Mouse (Mus musculus) forebrain, embryonic 13.5 days (tissue): ENCODE measurements around the gene Ankrd31. TPM values are rescaled to one million over a fixed set of nuclear protein-coding genes. Genes with fewer than 3 reads are reported as not detected.
A peak's percentile ranks its signal among the peaks of the same experiment; 100 is the strongest.
"Not testable (repeated sequence)": the region's sequence is repeated elsewhere in the genome, so short reads cannot be mapped to it uniquely, and the experiment has no call there.

Experiments
- ATAC-seq: fragments of 200-750 bp; cut with Nextera tagmentation; 2 replicates; pipeline ENCODE4 v1.8.0; 2017
- H3K27ac ChIP-seq: fragments of 300-500 bp; sonication (generic); 2 replicates; pipeline ENCODE4 v1.5.1; 2015; ENCODE audit warnings: inconsistent platforms, mild to moderate bottlenecking, moderate library complexity
- H3K27me3 ChIP-seq: fragments of 300-500 bp; sonication (generic); 2 replicates; pipeline ENCODE4 v1.6.1; 2015; ENCODE audit warnings: mild to moderate bottlenecking, inconsistent platforms
- H3K36me3 ChIP-seq: fragments of 300-500 bp; sonication (generic); 2 replicates; pipeline ENCODE4 v1.6.1; 2015; ENCODE audit warnings: mild to moderate bottlenecking, inconsistent platforms; ENCODE audit not compliant: poor library complexity, severe bottlenecking
- H3K4me1 ChIP-seq: fragments of 300-500 bp; sonication (generic); 2 replicates; pipeline ENCODE4 v1.6.1; 2015; ENCODE audit warnings: inconsistent platforms
- H3K4me2 ChIP-seq: fragments of 300-500 bp; sonication (generic); 2 replicates; pipeline ENCODE4 v1.6.1; 2015; ENCODE audit warnings: inconsistent platforms, mild to moderate bottlenecking, moderate library complexity
- H3K4me3 ChIP-seq: fragments of 300-500 bp; sonication (generic); 2 replicates; pipeline ENCODE4 v1.5.1; 2015; ENCODE audit warnings: mild to moderate bottlenecking, inconsistent platforms
- H3K9ac ChIP-seq: fragments of 300-500 bp; sonication (generic); 2 replicates; pipeline ENCODE4 v1.6.1; 2015; ENCODE audit warnings: mild to moderate bottlenecking, inconsistent platforms
- H3K9me3 ChIP-seq: fragments of 300-500 bp; sonication (generic); replicated peaks from 2 replicates; pipeline ENCODE4 v1.6.1; 2016; ENCODE audit warnings: inconsistent platforms
- WGBS: fragments of 180-500 bp; shearing (Covaris S2); methylation state at CpG from one replicate; pipeline ENCODE4 v1.1.7; 2015; 5-methylcytosine and 5-hydroxymethylcytosine counted together
- polyA plus RNA-seq: library from polyadenylated mRNA; unstranded; fragments of >200 nt; fragmentation: Nextera tagmentation; extraction: Ambion mirVana; gene quantifications from 2 replicates; pipeline ENCODE4 v1.2.1, GENCODE M21; 2015

Ankrd31 gene
- polyA plus RNA-seq, 1 experiment from 2014 or later = not detected

DNA sequence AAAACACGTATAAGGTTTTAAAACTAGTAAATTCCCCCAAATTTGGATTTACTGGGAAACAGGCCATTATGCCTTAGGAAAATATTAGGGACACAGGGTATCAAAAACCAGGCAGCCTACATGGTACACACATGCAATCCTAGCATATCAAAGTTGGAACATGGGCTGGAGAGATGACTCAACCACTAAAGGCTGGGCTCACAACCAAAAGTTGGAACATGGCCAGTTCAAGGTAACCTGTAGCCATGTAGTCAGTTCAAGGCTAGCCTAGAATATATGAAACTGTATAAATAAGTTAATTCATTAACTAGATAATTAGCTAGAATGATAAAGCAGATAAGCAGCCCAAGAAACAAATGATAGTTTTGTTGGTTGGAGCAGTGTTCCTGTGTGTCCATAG lies 179.7 kb downstream of the Ankrd31 start:
- Histone ChIP-seq H3K9me3 (no peaks in the 10 kb centered on the region; the same call in 1 of the 2 replicates), H3K36me3 (no peaks in the 10 kb centered on the region), H3K27me3 (peaks cover 44% of the 10 kb centered on the region), H3K4me2 (no peak overlapping the region), H3K4me1 (peaks cover 14% of the 10 kb centered on the region), H3K9ac (no peak overlapping the region), H3K4me3 (no peak overlapping the region), H3K27ac (no peak overlapping the region)
- no peak for ATAC-seq
- WGBS = 91% methylated on average over 1 of the region's 1 CpGs

DNA sequence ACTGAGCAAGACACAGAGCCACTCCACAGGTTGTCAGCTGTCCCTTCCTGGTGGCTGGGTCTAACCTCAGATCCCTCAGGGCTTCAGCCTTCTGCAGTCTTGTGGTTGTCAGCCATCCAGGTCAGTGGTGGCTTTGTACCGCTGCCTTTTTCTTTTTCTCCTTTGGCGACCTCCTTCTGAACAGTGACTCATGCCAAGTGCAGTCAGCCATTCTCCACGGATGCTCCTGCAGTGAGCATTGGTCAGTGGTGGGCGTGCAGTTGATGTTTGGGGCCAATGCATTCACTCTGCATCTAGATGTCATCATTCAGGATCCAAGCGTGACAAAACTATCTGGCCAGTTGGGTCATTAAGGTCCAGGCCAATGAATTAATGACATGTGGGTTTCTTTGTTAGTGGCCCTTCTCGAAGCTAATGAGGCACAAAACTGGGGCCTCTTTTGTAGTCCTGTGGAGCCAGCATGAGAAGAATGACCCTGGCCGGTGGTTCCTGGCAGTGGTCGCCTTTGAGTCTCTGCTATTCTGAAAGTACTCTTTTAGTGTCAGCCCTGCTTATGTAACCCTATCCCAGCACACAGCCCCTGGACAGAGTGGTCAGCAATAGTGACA lies 180.5 kb downstream of the Ankrd31 start:
- H3K9me3 ChIP-seq = no peaks in the 10 kb centered on the region; the same call in 1 of the 2 replicates
- no peak overlapping the region for H3K27ac ChIP-seq
- H3K4me3 ChIP-seq = no peak overlapping the region
- ATAC-seq = no peak
- peaks cover 42% of the 10 kb centered on the region for H3K27me3 ChIP-seq
- no peak overlapping the region for H3K4me2 ChIP-seq
- peaks cover 14% of the 10 kb centered on the region for H3K4me1 ChIP-seq
- H3K36me3 ChIP-seq = no peaks in the 10 kb centered on the region
- 19% methylated on average over 8 of the region's 8 CpGs for WGBS
- no peak overlapping the region for H3K9ac ChIP-seq

DNA sequence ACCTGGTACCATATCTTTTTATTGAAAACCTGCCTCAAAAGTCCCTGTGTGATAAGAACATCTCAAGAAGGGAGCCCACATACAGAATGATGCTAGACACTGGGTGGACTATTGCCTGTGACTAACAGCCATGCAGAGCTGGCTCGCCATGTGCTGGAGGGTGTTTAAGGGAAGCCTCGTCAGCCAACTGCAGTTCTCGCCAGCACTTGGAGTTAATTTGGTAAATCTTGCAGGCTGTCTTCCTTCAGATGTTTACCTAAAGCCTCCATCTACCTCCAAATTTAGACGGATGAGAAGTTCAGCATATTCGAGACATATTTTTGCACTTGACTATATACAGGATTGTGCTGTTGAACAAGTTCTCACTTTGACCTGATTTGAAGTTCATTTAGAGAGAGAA lies 184.7 kb downstream of the Ankrd31 start:
- 93% methylated on average over 5 of the region's 5 CpGs for WGBS
- peaks cover 4% of the 10 kb centered on the region; the same call in 1 of the 2 replicates for H3K27me3 ChIP-seq
- H3K4me3 ChIP-seq = no peak overlapping the region
- H3K4me1 ChIP-seq = no peaks in the 10 kb centered on the region
- H3K4me2 ChIP-seq = no peak overlapping the region
- no peak overlapping the region for H3K27ac ChIP-seq
- no peaks in the 10 kb centered on the region; the same call in 1 of the 2 replicates for H3K9me3 ChIP-seq
- ATAC-seq = no peak
- H3K9ac ChIP-seq = no peak overlapping the region
- H3K36me3 ChIP-seq = no peaks in the 10 kb centered on the region

DNA sequence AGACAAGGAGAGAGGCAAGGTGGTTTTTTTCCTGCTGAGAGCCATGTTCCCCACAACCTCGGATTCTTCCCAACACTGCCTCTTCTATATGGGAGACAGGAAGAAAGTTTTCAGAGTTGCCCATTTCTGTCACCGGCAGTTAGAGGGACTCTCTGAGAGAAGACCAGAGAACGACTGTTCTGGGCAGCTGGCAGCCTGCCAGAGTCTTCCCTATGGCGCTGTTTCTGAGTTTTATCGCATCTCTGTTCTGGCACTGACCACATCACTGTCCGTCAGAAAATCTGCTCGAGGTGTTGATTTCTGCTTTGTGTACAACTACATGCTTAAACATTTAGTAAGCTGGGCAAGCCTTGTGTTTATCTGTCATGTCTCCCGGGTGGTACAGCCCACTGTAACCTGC lies 185.3 kb downstream of the Ankrd31 start:
- H3K27ac ChIP-seq = no peak overlapping the region
- WGBS = 63% methylated on average over 8 of the region's 8 CpGs
- ATAC-seq = no peak
- H3K4me2 ChIP-seq = no peak overlapping the region
- no peaks in the 10 kb centered on the region; the same call in 1 of the 2 replicates for H3K9me3 ChIP-seq
- peaks cover 3% of the 10 kb centered on the region; the same call in 1 of the 2 replicates for H3K27me3 ChIP-seq
- no peak overlapping the region for H3K4me3 ChIP-seq
- no peaks in the 10 kb centered on the region for H3K36me3 ChIP-seq
- H3K9ac ChIP-seq = no peak overlapping the region
- no peaks in the 10 kb centered on the region for H3K4me1 ChIP-seq

DNA sequence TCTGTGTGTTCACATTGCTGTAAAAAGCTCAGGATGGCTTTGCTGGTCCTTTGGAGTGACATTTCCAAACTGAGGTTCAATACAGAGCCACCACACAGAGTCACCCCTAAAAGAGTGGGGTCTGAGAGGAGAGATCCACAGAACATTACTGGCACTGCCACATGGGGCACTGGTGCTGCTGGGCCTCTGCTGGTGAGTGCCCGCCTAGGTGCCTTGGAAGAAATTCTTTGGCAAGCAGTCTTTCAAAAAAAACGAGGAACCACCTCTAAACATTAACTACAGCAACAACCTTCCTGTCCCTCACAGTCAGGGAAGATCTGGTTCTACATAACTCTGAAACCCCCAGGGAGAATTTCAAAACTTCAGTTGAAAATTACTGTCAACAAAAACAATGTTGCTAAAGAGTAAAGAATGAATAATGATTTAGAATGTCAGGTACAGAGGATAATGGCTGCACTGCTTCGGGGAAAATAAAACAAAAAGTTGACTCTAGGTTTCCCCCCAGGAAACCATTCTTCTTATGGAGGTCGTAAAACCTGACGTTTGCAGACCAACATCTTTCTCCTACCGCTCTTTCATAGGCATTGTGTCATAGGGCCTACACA lies 188.2 kb downstream of the Ankrd31 start:
- H3K4me3 ChIP-seq = no peak overlapping the region
- no peaks in the 10 kb centered on the region for H3K36me3 ChIP-seq
- H3K9me3 ChIP-seq = no peaks in the 10 kb centered on the region
- H3K9ac ChIP-seq = no peak overlapping the region
- H3K27me3 ChIP-seq = no peaks in the 10 kb centered on the region
- no peak overlapping the region for H3K27ac ChIP-seq
- 66% methylated on average over 6 of the region's 6 CpGs for WGBS
- no peak overlapping the region for H3K4me2 ChIP-seq
- ATAC-seq = no peak
- H3K4me1 ChIP-seq = no peaks in the 10 kb centered on the region

DNA sequence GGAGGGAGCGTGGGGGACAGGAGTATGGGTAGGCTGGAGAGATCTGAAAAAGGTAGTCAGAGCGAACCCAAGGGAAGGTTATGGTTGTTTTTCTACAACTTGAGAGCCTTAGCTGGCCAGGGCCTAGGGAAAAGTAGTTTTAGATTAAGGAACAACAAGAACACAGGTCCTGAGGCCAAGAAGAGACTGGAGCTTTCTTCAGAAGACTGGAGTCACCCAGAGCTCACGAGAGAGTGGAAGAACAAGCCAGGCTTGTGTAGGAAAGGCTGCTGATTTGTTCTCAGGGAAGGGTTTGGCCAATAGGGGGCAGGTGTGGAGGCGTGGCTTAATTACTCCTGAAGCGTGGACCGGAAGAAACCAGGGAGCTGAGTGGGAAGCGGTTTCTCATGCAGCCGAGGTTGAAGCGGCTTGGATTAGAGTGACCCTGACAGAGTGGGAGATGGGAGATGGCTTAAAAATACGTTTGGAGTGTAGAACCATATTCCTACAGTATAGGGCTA lies 189.0 kb downstream of the Ankrd31 start:
- H3K4me3 ChIP-seq = no peak overlapping the region
- H3K27ac ChIP-seq = no peak overlapping the region
- H3K4me1 ChIP-seq = no peaks in the 10 kb centered on the region
- no peaks in the 10 kb centered on the region for H3K36me3 ChIP-seq
- no peaks in the 10 kb centered on the region for H3K9me3 ChIP-seq
- no peak for ATAC-seq
- no peak overlapping the region for H3K9ac ChIP-seq
- H3K27me3 ChIP-seq = no peaks in the 10 kb centered on the region
- no peak overlapping the region for H3K4me2 ChIP-seq
- WGBS = 73% methylated on average over 10 of the region's 10 CpGs

DNA sequence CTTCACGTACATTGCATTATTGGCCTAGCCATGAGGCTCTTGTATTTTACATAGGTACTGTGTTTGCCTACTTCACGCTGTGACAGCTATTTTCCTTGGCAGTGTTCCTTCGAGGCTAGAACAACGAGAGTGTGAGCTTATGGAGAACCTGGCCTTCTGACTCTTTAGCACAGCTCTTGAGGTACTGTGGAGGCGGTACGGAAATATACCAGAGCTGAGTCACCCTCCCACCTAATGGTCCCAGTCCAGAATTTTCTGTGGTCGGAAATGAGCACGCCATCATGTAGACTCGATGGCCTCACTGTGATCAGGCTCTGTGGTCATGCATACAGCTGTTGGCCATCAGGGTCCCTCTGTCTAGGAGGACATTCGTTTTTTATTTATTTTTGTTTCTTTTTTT lies 191.6 kb downstream of the Ankrd31 start:
- no peak overlapping the region for H3K4me2 ChIP-seq
- H3K36me3 ChIP-seq = no peaks in the 10 kb centered on the region
- no peaks in the 10 kb centered on the region for H3K27me3 ChIP-seq
- peaks cover 10% of the 10 kb centered on the region for H3K4me1 ChIP-seq
- H3K27ac ChIP-seq = no peak overlapping the region
- no peaks in the 10 kb centered on the region for H3K9me3 ChIP-seq
- WGBS = 88% methylated on average over 10 of the region's 10 CpGs
- H3K9ac ChIP-seq = no peak overlapping the region
- ATAC-seq = no peak
- H3K4me3 ChIP-seq = no peak overlapping the region

DNA sequence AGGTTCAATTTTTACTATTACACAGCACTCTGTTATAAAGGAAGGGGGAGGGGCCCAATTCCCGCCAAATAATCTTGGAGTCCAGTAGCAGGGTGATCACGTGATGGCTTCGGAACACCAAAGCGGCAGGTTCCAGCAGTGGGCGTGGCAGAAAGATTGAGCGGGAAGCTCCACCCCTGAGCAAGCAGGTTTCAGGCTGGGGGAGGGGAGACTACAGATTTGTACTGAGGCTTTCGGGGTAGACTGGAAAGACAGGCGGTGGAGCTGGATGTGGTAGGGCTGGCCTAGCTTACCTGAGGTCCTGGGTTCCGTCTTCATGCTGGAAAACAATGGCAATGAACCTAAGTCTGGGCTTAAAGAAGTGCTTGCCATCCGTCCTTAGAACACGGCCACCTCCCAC lies 193.4 kb downstream of the Ankrd31 start:
- ATAC-seq, H3K9me3 ChIP-seq, H3K36me3 ChIP-seq, H3K27ac ChIP-seq, H3K27me3 ChIP-seq, H3K9ac ChIP-seq, H3K4me2 ChIP-seq, H3K4me1 ChIP-seq, H3K4me3 ChIP-seq: not testable (repeated sequence)
- 91% methylated on average over 11 of the region's 11 CpGs for WGBS

DNA sequence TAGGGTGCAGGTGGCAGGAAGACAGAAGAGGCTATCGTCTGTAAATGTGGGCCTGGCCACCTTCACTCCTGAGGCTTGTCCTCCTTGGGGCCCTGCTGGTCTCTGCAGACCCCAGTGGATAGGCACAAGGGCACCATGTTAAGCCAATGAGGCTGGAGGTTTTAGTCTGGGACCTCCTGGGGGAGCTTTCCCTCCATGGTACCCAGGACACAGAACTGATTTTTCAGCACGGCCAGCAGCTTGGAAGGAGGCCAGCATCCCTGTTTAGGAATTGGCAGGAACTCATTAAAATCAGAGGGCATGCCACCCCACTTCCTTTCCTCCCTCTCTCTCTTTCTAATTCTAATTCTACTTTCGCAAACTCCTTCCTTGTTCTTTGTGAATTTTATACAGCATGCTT lies 195.5 kb downstream of the Ankrd31 start:
- Histone ChIP-seq H3K4me3 (no peak overlapping the region), H3K4me1 (peaks cover 10% of the 10 kb centered on the region), H3K9ac (peak overlapping the region; percentile 5; the same call in 1 of the 2 replicates), H3K27me3 (no peaks in the 10 kb centered on the region), H3K4me2 (no peak overlapping the region), H3K36me3 (no peaks in the 10 kb centered on the region), H3K9me3 (no peaks in the 10 kb centered on the region), H3K27ac (no peak overlapping the region)
- no peak for ATAC-seq
- WGBS = 25% methylated on average over 3 of the region's 3 CpGs

DNA sequence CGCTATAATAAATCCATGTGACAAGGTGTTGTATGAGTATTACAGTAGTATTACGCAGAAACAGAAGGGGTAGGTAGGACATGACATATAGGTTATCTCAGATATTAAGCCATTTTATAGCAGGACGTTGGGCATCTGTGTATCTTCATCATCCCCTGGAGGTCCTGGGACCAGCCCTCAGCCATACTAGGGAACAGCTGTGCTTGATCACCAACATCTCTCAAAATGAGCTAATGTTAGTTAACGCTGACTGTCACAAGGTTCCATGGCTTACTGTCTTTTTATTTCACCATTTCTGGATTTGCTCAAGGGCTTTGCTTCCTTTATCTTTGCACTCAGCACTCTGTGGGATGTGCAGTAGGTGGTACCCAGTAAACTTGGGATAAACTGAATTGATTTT lies 197.7 kb downstream of the Ankrd31 start:
- H3K9me3 ChIP-seq = no peaks in the 10 kb centered on the region
- WGBS = 92% methylated on average over 4 of the region's 4 CpGs
- H3K4me1 ChIP-seq = peaks cover 10% of the 10 kb centered on the region
- H3K36me3 ChIP-seq = no peaks in the 10 kb centered on the region
- no peak for ATAC-seq
- H3K9ac ChIP-seq = no peak overlapping the region
- no peaks in the 10 kb centered on the region for H3K27me3 ChIP-seq
- H3K4me3 ChIP-seq = no peak overlapping the region
- H3K4me2 ChIP-seq = no peak overlapping the region
- no peak overlapping the region for H3K27ac ChIP-seq

DNA sequence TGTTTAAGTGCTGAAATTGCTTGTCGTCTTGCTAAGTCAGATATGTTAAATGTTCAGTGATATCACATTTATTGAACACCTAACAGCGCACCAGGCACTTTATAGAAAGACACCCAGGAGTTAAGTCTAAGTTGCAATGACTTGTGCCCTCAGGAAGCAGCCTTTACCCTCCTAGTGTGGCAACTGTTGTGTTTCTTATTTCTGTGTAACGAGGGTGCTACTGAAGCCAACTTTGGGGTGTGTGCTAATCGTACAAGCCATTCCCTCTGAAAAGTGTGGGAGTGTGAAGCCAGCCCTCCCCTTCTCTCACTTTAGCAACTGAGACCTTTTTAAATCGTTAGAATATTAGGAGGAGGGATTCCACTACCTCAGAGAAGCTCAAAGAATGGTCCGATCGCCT lies 199.7 kb downstream of the Ankrd31 start:
- H3K4me1 ChIP-seq = peaks cover 10% of the 10 kb centered on the region
- no peak for ATAC-seq
- H3K9me3 ChIP-seq = no peaks in the 10 kb centered on the region
- WGBS = 85% methylated on average over 7 of the region's 7 CpGs
- H3K27me3 ChIP-seq = no peaks in the 10 kb centered on the region
- no peak overlapping the region for H3K4me2 ChIP-seq
- no peak overlapping the region for H3K9ac ChIP-seq
- H3K4me3 ChIP-seq = no peak overlapping the region
- no peak overlapping the region for H3K27ac ChIP-seq
- no peaks in the 10 kb centered on the region for H3K36me3 ChIP-seq

DNA sequence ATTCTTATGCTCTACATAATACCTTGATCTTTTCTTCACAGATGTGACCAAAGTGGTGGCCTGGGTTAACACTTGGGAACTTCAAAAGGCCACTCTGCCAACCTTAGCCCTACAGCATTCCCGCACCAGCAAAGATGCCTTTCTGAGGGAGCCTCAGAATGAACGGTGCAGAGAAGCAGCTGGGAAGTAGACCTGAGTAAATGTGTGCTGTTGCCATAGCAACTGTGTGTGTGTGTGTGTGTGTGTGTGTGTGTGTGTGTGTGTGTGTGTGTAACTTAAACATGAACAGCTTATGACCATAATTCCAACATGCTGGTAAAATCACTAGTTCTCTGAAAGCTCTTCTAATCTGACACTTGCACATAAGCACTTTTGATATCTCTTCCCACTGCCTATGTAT lies 203.8 kb downstream of the Ankrd31 start:
- 55% methylated on average over 2 of the region's 2 CpGs for WGBS
- H3K4me1 ChIP-seq = no peaks in the 10 kb centered on the region
- H3K27me3 ChIP-seq = no peaks in the 10 kb centered on the region
- no peak overlapping the region for H3K9ac ChIP-seq
- no peak overlapping the region for H3K4me3 ChIP-seq
- H3K9me3 ChIP-seq = no peaks in the 10 kb centered on the region
- no peak overlapping the region for H3K4me2 ChIP-seq
- H3K27ac ChIP-seq = no peak overlapping the region
- no peaks in the 10 kb centered on the region for H3K36me3 ChIP-seq
- peak; percentile 59; the same call in 1 of the 2 replicates for ATAC-seq

DNA sequence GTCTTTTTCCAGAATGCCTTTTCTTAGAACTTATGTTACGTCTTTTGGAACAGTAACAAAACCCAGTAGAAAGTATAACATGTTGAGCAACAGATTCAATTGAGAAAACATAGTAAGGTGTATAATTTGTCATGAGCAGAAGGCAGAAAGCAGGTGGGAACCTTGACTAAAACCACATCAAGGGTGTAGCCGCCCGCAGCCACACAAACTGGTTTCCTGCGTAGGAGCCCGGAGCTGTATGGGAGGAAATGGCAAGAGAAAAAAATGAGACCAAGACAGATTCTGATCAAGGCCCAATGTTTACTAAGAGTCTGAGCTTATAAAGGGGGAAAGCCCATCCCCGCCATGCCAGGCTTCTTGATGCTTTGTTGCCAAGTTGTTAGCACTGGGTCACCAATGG lies 208.4 kb downstream of the Ankrd31 start:
- H3K4me1 ChIP-seq = no peaks in the 10 kb centered on the region
- no peaks in the 10 kb centered on the region for H3K36me3 ChIP-seq
- no peak overlapping the region for H3K4me2 ChIP-seq
- H3K9me3 ChIP-seq = no peaks in the 10 kb centered on the region
- WGBS = 95% methylated on average over 6 of the region's 6 CpGs
- H3K4me3 ChIP-seq = no peak overlapping the region
- no peak for ATAC-seq
- no peaks in the 10 kb centered on the region for H3K27me3 ChIP-seq
- H3K27ac ChIP-seq = no peak overlapping the region
- H3K9ac ChIP-seq = no peak overlapping the region
